8 mouse cellular contexts compared by ENCODE assay signal in genomic region chr9:106448498-106449031, GRCm38 (mm10). TPM values are rescaled to one million over a fixed set of nuclear protein-coding genes. Genes with fewer than 3 reads are reported as not detected.
DNase-seq lines count a peak whose midpoint lies in the region; ATAC-seq lines count a peak whose summit lies in the region.

No protein-coding gene starts in this region.

- peaks cover 32% of the 10 kb centered on the region for H3K27me3 ChIP-seq in erythroblast, embryonic 14.5 days (ENCODE audit: control insufficient read depth)
- no peaks in the 10 kb centered on the region for H3K27me3 ChIP-seq in hindbrain, embryonic 16.5 days (replicated peaks; ENCODE audit: control insufficient read depth, insufficient read depth, low read length)

- peak overlapping the region; percentile 80 for H3K4me2 ChIP-seq in hindbrain, embryonic 16.5 days (ENCODE audit: low read length)

- ATAC-seq in erythroblast, adult 5-6 weeks (replicated peaks; ENCODE audit: low FRiP score, poor library complexity, severe bottlenecking) = no peak
- peak; percentile 68 for ATAC-seq in hindbrain, embryonic 16.5 days
- ATAC-seq in megakaryocyte progenitor cell, adult 5-6 weeks (replicated peaks; ENCODE audit: poor library complexity) = peak; percentile 80

- H3K9ac ChIP-seq in hindbrain, embryonic 16.5 days (ENCODE audit: low read depth, low read length) = peak overlapping the region; percentile 69

- H3K4me3 ChIP-seq in erythroblast, embryonic 14.5 days (replicated peaks) = peak overlapping the region; percentile 52
- H3K4me3 ChIP-seq in hindbrain, embryonic 16.5 days (ENCODE audit: low read length) = peak overlapping the region; percentile 47

- no peaks in the 10 kb centered on the region for H3K36me3 ChIP-seq in erythroblast, embryonic 14.5 days (ENCODE audit: control insufficient read depth)
- no peaks in the 10 kb centered on the region for H3K36me3 ChIP-seq in hindbrain, embryonic 16.5 days (ENCODE audit: control insufficient read depth, insufficient read depth, low read length)

- DNase-seq in cerebellum, postnatal 10 days = peak; percentile 89
- DNase-seq in gastrocnemius, postnatal 10 days = peak; percentile 82
- peak; percentile 72 to 74 for DNase-seq in left cerebral cortex, postnatal 36 days (ENCODE audit: low spot score in 2 of 2)
- DNase-seq in right cerebral cortex, postnatal 10 days (ENCODE audit: low spot score in 2 of 2) = peak; percentile 84 to 87

- intact Hi-C loops in left cerebral cortex, postnatal 36 days (cut with DNase I) = loop anchor here (2.0 kb wide), 1 partner anchor 28 kb away; the partner anchor contains the start of gene Parp3

- peak overlapping the region; percentile 74 for H3K27ac ChIP-seq in hindbrain, embryonic 16.5 days (ENCODE audit: low read depth, low read length)

- WGBS in hindbrain, embryonic 16.5 days = 1% methylated on average over 23 of the region's 23 CpGs

- no peaks in the 10 kb centered on the region for H3K9me3 ChIP-seq in erythroblast, embryonic 14.5 days (ENCODE audit: control insufficient read depth, low read length)
- no peaks in the 10 kb centered on the region for H3K9me3 ChIP-seq in hindbrain, embryonic 16.5 days (ENCODE audit: control insufficient read depth, low read length)

- peaks cover 38% of the 10 kb centered on the region for H3K4me1 ChIP-seq in erythroblast, embryonic 14.5 days (ENCODE audit: control insufficient read depth)
- peaks cover 38% of the 10 kb centered on the region for H3K4me1 ChIP-seq in hindbrain, embryonic 16.5 days (ENCODE audit: control insufficient read depth, insufficient read depth, low read depth, low read length)

RNA-seq across cellular contexts. Expression of gene Abhd14a, which starts 1.1 kb away (rescaled TPM):
- 0.42 and 0.64 TPM in 2 replicates for polyA plus RNA-seq in erythroblast, embryonic 14.5 days (2012)
- 0.77 and 7.3 TPM in 2 replicates for total RNA-seq in erythroblast, adult 5-6 weeks (2015; ENCODE audit: low replicate concordance)
- 0.84 and 3.2 TPM in 2 replicates for total RNA-seq in erythroblast, adult 5-6 weeks (2017; ENCODE audit: low replicate concordance)
- 10 to 100 TPM; 13.5 to 15.3 TPM for total RNA-seq in gastrocnemius, postnatal 10 days (2021)
- polyA plus RNA-seq in hindbrain, embryonic 16.5 days (2015; fragmentation: Nextera tagmentation; extraction: Ambion mirVana) = 83.8 and 87.8 TPM in 2 replicates
- total RNA-seq in left cerebral cortex, postnatal 36 days (2021) = 10 to 100 TPM; 36.8 to 38.3 TPM
- total RNA-seq in megakaryocyte progenitor cell, adult 5-6 weeks (2015) = 21.3 and 23.4 TPM in 2 replicates
- 27.3 and 30.2 TPM in 2 replicates for total RNA-seq in megakaryocyte progenitor cell, adult 5-6 weeks (2017)

RNA-seq across cellular contexts. Expression of gene Abhd14b, which starts 1.3 kb away (rescaled TPM):
- polyA plus RNA-seq in erythroblast, embryonic 14.5 days (2012) = 0.07 TPM in 1 of 2 replicates, not detected in the other
- total RNA-seq in erythroblast, adult 5-6 weeks (2015; ENCODE audit: low replicate concordance) = 2.5 TPM in 1 of 2 replicates, not detected in the other
- total RNA-seq in erythroblast, adult 5-6 weeks (2017; ENCODE audit: low replicate concordance) = 0.26 TPM in 1 of 2 replicates, not detected in the other
- 1 to 10 TPM; 6.3 to 7.5 TPM for total RNA-seq in gastrocnemius, postnatal 10 days (2021)
- polyA plus RNA-seq in hindbrain, embryonic 16.5 days (2015; fragmentation: Nextera tagmentation; extraction: Ambion mirVana) = 12.1 and 13.2 TPM in 2 replicates
- total RNA-seq in left cerebral cortex, postnatal 36 days (2021) = 10 to 100 TPM in 1 of 2 experiments, 1 to 10 TPM in 1; 8.8 to 11.4 TPM
- 15.8 and 19.1 TPM in 2 replicates for total RNA-seq in megakaryocyte progenitor cell, adult 5-6 weeks (2015)
- 8.4 and 11.7 TPM in 2 replicates for total RNA-seq in megakaryocyte progenitor cell, adult 5-6 weeks (2017)

RNA-seq across cellular contexts. Expression of gene Pcbp4, which starts 4.5 kb away (rescaled TPM):
- 0.21 and 0.90 TPM in 2 replicates for polyA plus RNA-seq in erythroblast, embryonic 14.5 days (2012)
- total RNA-seq in erythroblast, adult 5-6 weeks (2015; ENCODE audit: low replicate concordance) = not detected in 2 replicates
- total RNA-seq in erythroblast, adult 5-6 weeks (2017; ENCODE audit: low replicate concordance) = not detected in 2 replicates
- 10 to 100 TPM; 54.2 to 68.2 TPM for total RNA-seq in gastrocnemius, postnatal 10 days (2021)
- 228 and 235 TPM in 2 replicates for polyA plus RNA-seq in hindbrain, embryonic 16.5 days (2015; fragmentation: Nextera tagmentation; extraction: Ambion mirVana)
- 100 to 1,000 TPM; 181 to 197 TPM for total RNA-seq in left cerebral cortex, postnatal 36 days (2021)
- total RNA-seq in megakaryocyte progenitor cell, adult 5-6 weeks (2015) = 0.91 and 1.7 TPM in 2 replicates
- total RNA-seq in megakaryocyte progenitor cell, adult 5-6 weeks (2017) = 0.96 and 2.7 TPM in 2 replicates

RNA-seq across cellular contexts. Expression of gene Acy1, which starts 10.4 kb away (rescaled TPM):
- 0.42 and 0.50 TPM in 2 replicates for polyA plus RNA-seq in erythroblast, embryonic 14.5 days (2012)
- total RNA-seq in erythroblast, adult 5-6 weeks (2015; ENCODE audit: low replicate concordance) = 0.77 and 4.2 TPM in 2 replicates
- 4.5 and 7.4 TPM in 2 replicates for total RNA-seq in erythroblast, adult 5-6 weeks (2017; ENCODE audit: low replicate concordance)
- 10 to 100 TPM; 12.3 to 12.5 TPM for total RNA-seq in gastrocnemius, postnatal 10 days (2021)
- 26.2 and 26.6 TPM in 2 replicates for polyA plus RNA-seq in hindbrain, embryonic 16.5 days (2015; fragmentation: Nextera tagmentation; extraction: Ambion mirVana)
- 10 to 100 TPM; 15.4 to 16.0 TPM for total RNA-seq in left cerebral cortex, postnatal 36 days (2021)
- 13.7 TPM in 2 replicates for total RNA-seq in megakaryocyte progenitor cell, adult 5-6 weeks (2015)
- total RNA-seq in megakaryocyte progenitor cell, adult 5-6 weeks (2017) = 27.2 and 31.3 TPM in 2 replicates

RNA-seq across cellular contexts. Expression of gene Gpr62, which starts 17.2 kb away (rescaled TPM):
- polyA plus RNA-seq in erythroblast, embryonic 14.5 days (2012) = not detected in 2 replicates
- not detected in 2 replicates for total RNA-seq in erythroblast, adult 5-6 weeks (2015; ENCODE audit: low replicate concordance)
- total RNA-seq in erythroblast, adult 5-6 weeks (2017; ENCODE audit: low replicate concordance) = not detected in 2 replicates
- total RNA-seq in gastrocnemius, postnatal 10 days (2021) = under 1 TPM; 0.19 to 0.52 TPM
- polyA plus RNA-seq in hindbrain, embryonic 16.5 days (2015; fragmentation: Nextera tagmentation; extraction: Ambion mirVana) = 1.3 and 1.4 TPM in 2 replicates
- 10 to 100 TPM in 1 of 2 experiments, 1 to 10 TPM in 1; 7.8 to 13.7 TPM for total RNA-seq in left cerebral cortex, postnatal 36 days (2021)
- not detected in 2 replicates for total RNA-seq in megakaryocyte progenitor cell, adult 5-6 weeks (2015)
- not detected in 2 replicates for total RNA-seq in megakaryocyte progenitor cell, adult 5-6 weeks (2017)

Comparison
In these comparisons a context has a peak if more than half of its experiments do, and no peak if none do; other contexts are left out.
1. RNA of gene Pcbp4, which starts 4.5 kb away (total RNA-seq): 181 to 197 TPM in left cerebral cortex, postnatal 36 days and 54.2 to 68.2 TPM in gastrocnemius, postnatal 10 days; 0.91 to 2.7 TPM in megakaryocyte progenitor cell, adult 5-6 weeks and not detected in erythroblast, adult 5-6 weeks; every median in the first group is over 10 times any median in the second.
2. Peak in every context shown above with its lines, with median percentiles within 50 percentile points of each other: DNase-seq.